Mouse (Mus musculus) embryonic stem cell, embryonic (primary cell): ENCODE measurements around the gene Olfr1049.
"Not testable (repeated sequence)": the region's sequence is repeated elsewhere in the genome, so short reads cannot be mapped to it uniquely, and the experiment has no call there.

Experiments
- CTCF ChIA-PET, 4 experiments: fragments of 300-600 bp in 2 of 4; fragments of 350-600 bp in 2 of 4; sonication (Branson Sonifier 250); formaldehyde crosslinking; loops; one replicate each; lab custom pipeline; 2022; ENCODE audit warnings: inconsistent platforms in 2 of 4; lab: Charles Lee
- POLR2A ChIA-PET, 4 experiments: fragments of 300-600 bp in 2 of 4; fragments of 350-600 bp in 2 of 4; sonication (Branson Sonifier 250); formaldehyde crosslinking; loops; one replicate each; lab custom pipeline; 2022; ENCODE audit warnings: antibody characterized with exemption in 4 of 4, inconsistent platforms in 1 of 4; lab: Charles Lee

Olfr1049 gene

GRCm38 (mm10) chr2:86258228-86258627, at the start of gene Olfr1049:
TSS of gene Olfr1049 (minus strand) at chr2:86258328.
- POLR2A ChIA-PET, CTCF ChIA-PET: not testable (repeated sequence)

GRCm38 (mm10) chr2:86292155-86292554, 34.0 kb upstream of the Olfr1049 start, which contains the start of gene Olfr1052:
TSS of gene Olfr1052 (plus strand) at chr2:86292455.
- CTCF ChIA-PET: no interaction called here
- POLR2A ChIA-PET: no interaction called here

DNA sequence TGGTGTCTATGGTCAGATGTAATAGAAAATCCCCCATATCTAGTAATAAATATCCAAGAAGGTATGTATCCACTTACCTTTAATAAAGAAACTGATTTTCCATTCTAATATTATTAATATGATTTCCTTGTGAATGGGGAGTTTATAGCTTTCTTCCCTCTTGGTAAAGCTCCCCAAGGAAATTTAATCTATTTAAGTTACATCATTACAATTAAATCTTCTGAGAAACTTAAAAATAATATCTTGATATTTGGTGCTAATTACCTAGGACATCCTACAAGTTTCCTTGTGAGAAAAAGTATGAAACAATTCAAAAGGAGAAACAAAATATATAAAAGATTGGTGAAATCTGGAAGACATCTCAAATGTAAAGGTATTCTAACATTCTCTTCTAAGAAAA, 20.9 kb upstream of the Olfr1049 start, which contains the start of gene Olfr1051:
TSS of gene Olfr1051 (minus strand) at position 101 of the 400 bp plus-strand sequence.
- CTCF ChIA-PET, POLR2A ChIA-PET: not testable (repeated sequence)

DNA sequence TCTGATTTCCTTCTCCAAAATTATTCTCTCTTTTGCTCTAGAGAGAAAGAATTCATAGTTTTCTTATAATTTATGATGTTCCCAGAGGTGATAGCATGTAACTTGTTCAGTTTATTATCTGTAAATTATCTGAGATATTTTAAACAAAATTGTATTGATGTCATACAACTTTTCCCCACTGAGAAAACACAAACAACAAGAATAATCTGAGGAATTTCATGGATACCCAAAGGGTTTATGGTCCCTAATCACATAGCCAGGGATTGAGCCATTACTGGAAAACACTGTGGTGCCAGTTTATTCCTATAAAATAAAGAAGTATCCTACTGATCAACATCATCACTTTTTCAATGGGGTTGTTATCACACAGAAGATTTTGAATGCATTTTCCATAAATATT, 17.9 kb downstream of the Olfr1049 start, which contains the start of gene Olfr1048:
TSS of gene Olfr1048 (minus strand) at position 101 of the 400 bp plus-strand sequence.
- POLR2A ChIA-PET: no interaction called here
- CTCF ChIA-PET: no interaction called here

- ChIA-PET POLR2A (no interaction called here), CTCF (no interaction called here)
These were observed 26.8 kb downstream of the Olfr1049 start, which contains the start of gene Olfr1047 for GRCm38 (mm10) chr2:86231301-86231700. TSS of gene Olfr1047 (minus strand) at chr2:86231401.

DNA sequence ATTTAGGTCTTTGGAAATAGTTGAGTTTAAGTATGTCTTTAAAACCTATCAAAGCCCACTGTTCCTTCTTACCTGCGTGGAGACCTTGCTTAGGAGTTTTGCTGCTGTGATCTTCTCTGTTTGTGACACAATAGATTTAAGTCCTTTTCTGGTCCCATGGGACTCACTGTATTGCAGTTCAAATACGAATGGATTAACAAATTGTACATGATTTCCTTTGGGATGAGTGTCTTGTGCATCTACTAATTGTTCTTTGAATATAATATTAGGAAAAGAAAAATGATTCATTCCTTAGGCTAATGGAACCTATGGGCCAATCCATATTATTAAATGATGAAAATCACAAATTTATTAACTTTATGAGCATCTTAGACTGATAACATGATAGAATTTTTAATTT, 38.9 kb downstream of the Olfr1049 start, which contains the start of gene Olfr1046:
TSS of gene Olfr1046 (minus strand) at position 101 of the 400 bp plus-strand sequence.
- ChIA-PET CTCF (no interaction called here), POLR2A (no interaction called here)
